Mouse (Mus musculus) intestine, embryonic 14.5 days (tissue): ENCODE measurements at regions not wholly inside any gene's neighbourhood (a gene's known extent, or its start where the extent isn't known, plus 50 kb on each side); places are given as distances from the start of the nearest gene placed in this dataset.

Experiments
- ATAC-seq: fragments of 200-750 bp; cut with Nextera tagmentation; replicated peaks from 2 replicates; pipeline ENCODE4 v1.8.0; 2017; ENCODE audit warnings: low read depth, moderate number of reproducible peaks, moderate TSS enrichment, moderate library complexity; ENCODE audit not compliant: low FRiP score, low TSS enrichment
- DNase-seq: peaks from one replicate; pipeline ENCODE4 v3.0.0-alpha.2; 2018; ENCODE audit warnings: low spot score
- H3K27ac ChIP-seq: fragments of 300-500 bp; sonication (generic); 2 replicates; pipeline ENCODE4 v1.5.1; 2014; ENCODE audit warnings: low read depth, mild to moderate bottlenecking, control low read depth
- H3K27me3 ChIP-seq: fragments of 300-500 bp; sonication (generic); replicated peaks from 2 replicates; pipeline ENCODE4 v1.6.1; 2014; ENCODE audit warnings: low read length, control low read depth; ENCODE audit not compliant: control insufficient read depth, insufficient read depth
- H3K36me3 ChIP-seq: fragments of 300-500 bp; sonication (generic); 2 replicates; pipeline ENCODE4 v1.6.1; 2014; ENCODE audit warnings: low read length, control low read depth; ENCODE audit not compliant: control insufficient read depth, insufficient read depth
- H3K4me1 ChIP-seq: fragments of 300-500 bp; sonication (generic); replicated peaks from 2 replicates; pipeline ENCODE4 v1.6.1; 2014; ENCODE audit warnings: low read length, control low read depth, mixed read lengths; ENCODE audit not compliant: control insufficient read depth, insufficient read depth
- H3K4me2 ChIP-seq: fragments of 300-500 bp; sonication (generic); 2 replicates; pipeline ENCODE4 v1.6.1; 2014; ENCODE audit warnings: low read length
- H3K4me3 ChIP-seq: fragments of 300-500 bp; sonication (generic); 2 replicates; pipeline ENCODE4 v1.5.1; 2014; ENCODE audit warnings: low read depth, low read length, control low read depth, mixed read lengths
- H3K9ac ChIP-seq: fragments of 300-500 bp; sonication (generic); 2 replicates; pipeline ENCODE4 v1.6.1; 2014; ENCODE audit warnings: mild to moderate bottlenecking, low read length
- H3K9me3 ChIP-seq: fragments of 300-500 bp; sonication (generic); 2 replicates; pipeline ENCODE4 v1.6.1; 2016; ENCODE audit warnings: low read length, control low read depth; ENCODE audit not compliant: control insufficient read depth
- WGBS: fragments of 180-500 bp; shearing (Covaris S2); extraction: QIAGEN DNeasy Blood & Tissue Kit; methylation state at CpG from one replicate; pipeline ENCODE4 v1.1.7; 2014; 5-methylcytosine and 5-hydroxymethylcytosine counted together

DNA sequence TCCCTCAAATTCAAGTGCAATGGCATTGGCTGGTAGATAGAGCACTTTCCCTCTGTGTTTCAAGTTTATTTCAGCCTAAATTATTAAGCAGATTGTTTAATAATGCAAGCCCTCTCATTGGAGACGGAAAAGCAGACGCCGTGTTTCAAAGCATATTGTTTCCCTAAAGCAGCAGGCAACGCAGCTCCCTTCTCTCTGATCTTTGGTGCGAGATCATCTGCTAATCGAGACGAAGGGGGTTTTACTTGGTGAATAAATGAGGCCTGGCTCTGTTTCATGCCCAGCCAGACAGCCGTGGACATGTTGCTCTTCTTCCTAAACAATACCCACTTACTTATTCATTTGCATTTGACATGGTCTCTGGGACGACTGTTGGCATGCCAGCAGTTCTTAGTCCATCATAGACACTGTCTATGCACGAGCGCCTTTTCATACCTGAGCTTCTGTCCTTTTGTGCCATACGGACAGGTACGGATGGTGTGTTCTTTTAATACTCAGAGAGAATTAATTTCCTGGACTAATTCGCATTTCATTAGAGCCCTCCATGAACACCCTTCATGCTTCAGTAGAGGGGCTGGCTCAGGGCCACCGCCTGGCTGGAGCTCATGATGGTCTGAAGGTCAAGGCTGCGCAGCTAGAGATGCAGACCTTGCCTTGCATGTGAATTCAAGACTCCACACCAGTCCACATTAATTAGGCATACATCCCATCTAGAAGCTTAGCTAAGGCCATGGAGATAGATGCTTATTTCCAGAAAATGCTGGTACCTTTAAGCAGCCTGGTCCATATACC, 276.3 kb upstream of the Zdhhc25 start:
- ATAC-seq: no peak
- Histone ChIP-seq H3K4me2 (no peak overlapping the region), H3K4me1 (no peaks in the 10 kb centered on the region), H3K9me3 (no peaks in the 10 kb centered on the region), H3K27me3 (no peaks in the 10 kb centered on the region), H3K27ac (no peak overlapping the region), H3K4me3 (no peak overlapping the region), H3K9ac (no peak overlapping the region), H3K36me3 (no peaks in the 10 kb centered on the region)
- 86% methylated on average over 16 of the region's 16 CpGs for WGBS
- DNase-seq: no peak

DNA sequence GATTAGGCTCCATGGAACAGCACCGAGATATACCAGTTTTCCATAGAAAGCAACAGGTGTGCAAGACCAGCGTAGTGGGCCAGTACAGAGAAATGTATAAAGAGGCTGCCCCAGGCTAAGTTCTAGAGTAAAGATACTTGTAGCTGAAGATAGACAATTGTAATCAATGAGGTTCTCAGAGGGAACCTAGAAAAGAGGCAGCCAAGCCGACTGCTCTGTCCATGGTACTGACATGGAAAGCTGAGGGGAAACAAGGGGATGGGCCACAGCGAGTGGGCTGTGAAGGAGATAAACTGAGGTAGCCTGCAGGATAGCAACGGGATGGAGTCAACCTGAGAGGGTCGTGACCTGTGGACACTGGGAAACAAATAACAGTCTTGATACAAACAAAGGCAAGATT, 275.0 kb upstream of the Zdhhc25 start:
- H3K27ac ChIP-seq: no peak overlapping the region
- no peaks in the 10 kb centered on the region for H3K9me3 ChIP-seq
- ATAC-seq: no peak
- no peaks in the 10 kb centered on the region for H3K4me1 ChIP-seq
- peak; percentile 63 for DNase-seq
- no peak overlapping the region for H3K4me3 ChIP-seq
- 48% methylated on average over 6 of the region's 6 CpGs for WGBS
- no peaks in the 10 kb centered on the region for H3K27me3 ChIP-seq
- no peaks in the 10 kb centered on the region for H3K36me3 ChIP-seq
- H3K9ac ChIP-seq: no peak overlapping the region
- no peak overlapping the region for H3K4me2 ChIP-seq

DNA sequence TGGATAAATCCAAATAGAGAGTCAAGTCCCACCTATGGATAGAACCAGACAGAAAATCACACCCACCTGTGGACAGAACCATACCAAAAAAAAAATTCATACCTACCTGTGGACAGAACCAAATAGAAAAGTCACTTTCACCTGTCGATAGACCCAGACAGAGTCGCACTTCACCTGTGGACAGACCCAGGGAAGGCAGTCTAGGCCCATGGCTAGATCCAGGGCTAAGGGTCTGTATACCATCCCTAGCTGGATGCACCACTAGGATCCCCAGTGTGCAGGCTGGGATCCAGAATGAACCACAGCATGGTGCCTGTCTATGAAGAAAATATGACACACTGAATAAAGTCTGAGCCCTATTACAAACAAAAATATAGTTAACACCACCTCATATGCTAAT, 246.9 kb upstream of the Zdhhc25 start:
- H3K4me2 ChIP-seq: no peak overlapping the region
- DNase-seq: no peak
- 90% methylated on average over 2 of the region's 2 CpGs for WGBS
- no peaks in the 10 kb centered on the region for H3K27me3 ChIP-seq
- no peaks in the 10 kb centered on the region for H3K9me3 ChIP-seq
- ATAC-seq: no peak
- H3K27ac ChIP-seq: no peak overlapping the region
- no peaks in the 10 kb centered on the region for H3K36me3 ChIP-seq
- H3K9ac ChIP-seq: no peak overlapping the region
- no peak overlapping the region for H3K4me3 ChIP-seq
- H3K4me1 ChIP-seq: no peaks in the 10 kb centered on the region

DNA sequence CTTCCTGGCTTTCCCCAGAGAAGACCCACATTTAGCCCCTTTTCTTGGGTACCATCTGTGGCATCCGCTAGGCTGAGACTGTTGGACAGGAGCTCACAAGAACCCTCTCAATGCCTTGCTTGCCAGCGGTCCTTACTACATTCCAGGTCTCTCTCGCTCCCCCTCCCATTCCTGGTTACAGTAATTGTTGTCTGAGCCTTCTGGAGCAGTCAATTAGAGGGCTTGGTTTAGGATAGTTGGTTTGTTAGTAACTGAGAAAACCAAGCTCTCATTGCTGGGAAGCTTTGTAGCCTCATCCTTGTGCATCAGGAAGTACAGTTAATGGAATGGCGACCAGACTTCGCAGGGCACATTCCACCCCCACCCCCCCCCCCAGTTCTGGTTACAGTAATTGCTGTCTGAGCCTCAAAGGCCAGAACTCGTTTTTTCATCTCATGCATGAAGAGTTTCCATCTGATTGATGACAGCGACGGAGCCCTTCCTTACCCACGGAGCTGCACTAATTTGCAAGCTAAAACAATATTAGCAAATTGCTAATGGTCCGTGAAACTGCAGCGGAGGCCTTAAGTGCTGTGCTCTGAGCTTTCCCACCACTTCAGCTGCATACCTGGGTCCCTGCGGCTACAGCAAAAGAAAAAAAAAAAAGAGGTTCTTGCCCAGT, 239.6 kb upstream of the Zdhhc25 start:
- H3K27ac ChIP-seq: no peak overlapping the region
- DNase-seq: no peak
- H3K27me3 ChIP-seq: no peaks in the 10 kb centered on the region
- H3K36me3 ChIP-seq: no peaks in the 10 kb centered on the region
- no peaks in the 10 kb centered on the region for H3K9me3 ChIP-seq
- H3K9ac ChIP-seq: no peak overlapping the region
- 46% methylated on average over 12 of the region's 12 CpGs for WGBS
- H3K4me1 ChIP-seq: no peaks in the 10 kb centered on the region
- no peak for ATAC-seq
- H3K4me2 ChIP-seq: no peak overlapping the region
- H3K4me3 ChIP-seq: no peak overlapping the region

DNA sequence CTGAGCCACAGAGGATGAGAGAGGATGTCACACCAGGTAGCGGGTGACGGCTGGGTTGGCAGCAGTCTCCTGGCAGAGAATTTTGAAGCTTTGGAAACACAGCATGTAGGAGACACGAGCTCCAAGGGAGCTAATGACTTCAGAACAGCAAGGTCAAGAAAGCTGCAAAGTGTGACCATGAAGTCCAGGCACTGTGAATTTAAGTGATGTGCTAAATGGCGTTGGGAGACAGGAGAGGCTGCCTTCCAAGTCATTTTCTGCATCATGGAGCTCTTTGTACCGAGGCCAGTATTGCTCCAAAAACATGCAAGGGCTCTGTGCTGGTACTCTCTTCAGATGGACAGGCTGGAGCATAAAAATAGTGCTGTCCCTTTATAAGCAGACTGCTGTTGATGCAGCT, 238.8 kb upstream of the Zdhhc25 start:
- Histone ChIP-seq H3K9me3 (no peaks in the 10 kb centered on the region), H3K9ac (no peak overlapping the region), H3K4me2 (no peak overlapping the region), H3K36me3 (no peaks in the 10 kb centered on the region), H3K27ac (no peak overlapping the region), H3K27me3 (no peaks in the 10 kb centered on the region), H3K4me1 (no peaks in the 10 kb centered on the region), H3K4me3 (no peak overlapping the region)
- ATAC-seq (no peak), DNase-seq (no peak)
- 70% methylated on average over 5 of the region's 5 CpGs for WGBS

DNA sequence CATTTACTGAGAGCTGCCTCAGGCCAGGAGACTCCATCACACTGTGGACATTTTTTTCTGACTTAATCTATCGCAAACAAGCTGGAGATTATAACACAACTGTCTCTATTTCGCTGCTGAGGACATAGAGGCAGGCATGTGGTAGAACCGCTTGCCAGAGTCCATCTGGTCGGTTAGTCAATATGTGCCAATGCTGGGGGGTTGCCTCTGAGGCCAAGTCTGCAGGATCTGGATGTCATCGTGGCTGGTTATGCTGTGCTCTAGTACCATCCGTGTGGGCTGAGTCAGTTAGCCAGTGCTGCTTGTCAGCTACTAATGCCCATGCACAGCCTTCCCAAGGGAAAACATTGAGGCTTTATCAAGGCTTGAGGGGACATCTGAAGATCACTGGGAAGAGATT, 237.1 kb upstream of the Zdhhc25 start:
- ATAC-seq: no peak
- 56% methylated on average over 6 of the region's 6 CpGs for WGBS
- no peaks in the 10 kb centered on the region for H3K27me3 ChIP-seq

DNA sequence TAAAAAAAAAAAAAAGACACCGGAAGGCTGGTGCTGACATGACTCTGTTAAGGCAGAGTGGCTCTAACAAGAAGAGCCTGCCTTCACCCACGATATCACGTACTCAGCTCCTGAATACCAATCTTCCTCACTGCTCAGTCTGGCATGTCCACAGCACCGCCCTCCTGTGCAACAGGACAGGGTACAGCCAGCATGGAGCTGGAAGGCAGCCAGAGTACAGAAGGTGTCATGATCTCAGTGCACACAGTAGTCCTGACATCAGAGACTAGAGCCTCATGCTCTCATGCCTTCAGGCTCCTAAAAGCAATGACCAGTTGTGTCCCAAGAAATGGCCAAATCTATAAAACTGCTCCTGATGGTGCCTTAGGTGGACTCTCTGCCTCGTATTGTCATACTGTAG, 229.7 kb upstream of the Zdhhc25 start:
- Histone ChIP-seq H3K4me3 (no peak overlapping the region), H3K27ac (no peak overlapping the region), H3K4me1 (no peaks in the 10 kb centered on the region), H3K27me3 (no peaks in the 10 kb centered on the region), H3K9ac (no peak overlapping the region), H3K4me2 (no peak overlapping the region), H3K36me3 (no peaks in the 10 kb centered on the region), H3K9me3 (no peaks in the 10 kb centered on the region)
- ATAC-seq: no peak
- DNase-seq: no peak
- 86% methylated on average over 5 of the region's 5 CpGs for WGBS

More for the DNA sequence above, 237.1 kb upstream of the Zdhhc25 start:
- Histone ChIP-seq H3K9me3 (no peaks in the 10 kb centered on the region), H3K9ac (no peak overlapping the region), H3K4me1 (no peaks in the 10 kb centered on the region), H3K4me3 (no peak overlapping the region), H3K36me3 (no peaks in the 10 kb centered on the region), H3K4me2 (no peak overlapping the region), H3K27ac (no peak overlapping the region)
- no peak for DNase-seq

DNA sequence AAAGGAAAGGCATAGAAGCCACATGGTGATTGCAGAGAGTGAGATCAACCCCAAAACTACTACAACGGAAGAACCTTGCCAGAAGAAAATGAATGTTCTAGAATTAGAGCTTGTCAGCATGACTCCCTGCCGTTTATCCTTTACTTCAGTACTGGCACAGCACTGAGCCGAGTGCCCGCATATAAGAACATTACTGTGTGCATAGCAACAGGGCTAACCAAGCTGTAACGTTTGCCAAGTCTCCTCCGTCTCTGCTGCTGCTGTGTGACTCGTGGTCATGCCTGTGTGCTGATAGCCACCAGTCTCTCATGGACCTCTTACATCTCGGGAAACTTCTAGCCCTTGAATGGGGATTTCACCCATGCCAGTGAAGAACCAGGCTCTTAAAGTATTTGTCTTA, 228.1 kb upstream of the Zdhhc25 start:
- no peak overlapping the region for H3K4me2 ChIP-seq
- DNase-seq: no peak
- no peaks in the 10 kb centered on the region for H3K36me3 ChIP-seq
- H3K9ac ChIP-seq: no peak overlapping the region
- no peaks in the 10 kb centered on the region for H3K9me3 ChIP-seq
- H3K4me1 ChIP-seq: no peaks in the 10 kb centered on the region
- WGBS: 73% methylated on average over 8 of the region's 8 CpGs
- no peak for ATAC-seq
- H3K4me3 ChIP-seq: no peak overlapping the region
- H3K27ac ChIP-seq: no peak overlapping the region
- no peaks in the 10 kb centered on the region for H3K27me3 ChIP-seq

DNA sequence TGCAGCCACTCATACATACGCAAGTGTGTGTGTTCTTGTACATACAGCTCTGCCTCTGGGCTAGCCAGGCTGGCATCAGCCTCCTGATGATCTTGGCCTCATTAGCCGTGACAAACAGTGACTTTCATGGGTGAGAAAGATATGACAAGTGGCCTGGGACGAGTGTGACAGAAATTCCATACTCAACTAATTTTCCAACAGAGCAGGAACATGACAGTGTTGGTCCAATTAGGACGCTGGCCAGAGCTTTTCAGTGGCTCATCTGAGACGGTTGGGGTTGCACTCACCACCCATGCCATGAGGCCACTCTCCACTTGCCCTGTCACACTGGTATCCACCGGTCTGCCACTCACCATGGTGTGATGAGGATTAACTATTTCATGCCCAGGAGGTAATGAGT, 226.2 kb upstream of the Zdhhc25 start:
- Histone ChIP-seq H3K27ac (no peak overlapping the region), H3K9ac (no peak overlapping the region), H3K4me2 (no peak overlapping the region), H3K36me3 (no peaks in the 10 kb centered on the region), H3K4me1 (no peaks in the 10 kb centered on the region), H3K9me3 (no peaks in the 10 kb centered on the region), H3K27me3 (no peaks in the 10 kb centered on the region), H3K4me3 (no peak overlapping the region)
- ATAC-seq: no peak
- no peak for DNase-seq
- 65% methylated on average over 6 of the region's 6 CpGs for WGBS
